9 mouse cellular contexts compared by ENCODE assay signal in genomic region chr11:44156081-44156480, GRCm38 (mm10).
DNase-seq lines count a peak whose midpoint lies in the region; ATAC-seq lines count a peak whose summit lies in the region.
"Had no signal": no experiment of that assay in that cellular context is flagged by ENCODE, and none has a peak within 500 bp of the region (broad histone marks: within the 10 kb centered on the region; RNA-seq: fewer than 3 reads in every experiment).

No protein-coding gene starts in this region.

- H3K27me3 ChIP-seq in lung, embryonic 16.5 days (ENCODE audit: control insufficient read depth, insufficient read depth, low read depth, low read length) = no peaks in the 10 kb centered on the region
- no peaks in the 10 kb centered on the region for H3K27me3 ChIP-seq in forebrain, embryonic 16.5 days (replicated peaks; ENCODE audit: control insufficient read depth, insufficient read depth, low read length)
- no peaks in the 10 kb centered on the region for H3K27me3 ChIP-seq in hindbrain, embryonic 15.5 days
- no peaks in the 10 kb centered on the region for H3K27me3 ChIP-seq in liver, embryonic 11.5 days (replicated peaks; ENCODE audit: control insufficient read depth, insufficient read depth, low read length)

- H3K9ac ChIP-seq in lung, embryonic 16.5 days (ENCODE audit: low read length) = no peak overlapping the region
- no peak overlapping the region for H3K9ac ChIP-seq in forebrain, embryonic 16.5 days (replicated peaks; ENCODE audit: low read depth, low read length)
- no peak overlapping the region for H3K9ac ChIP-seq in hindbrain, embryonic 15.5 days
- H3K9ac ChIP-seq in liver, embryonic 11.5 days (ENCODE audit: low read depth, low read length) = no peak overlapping the region

- H3K9me3 ChIP-seq in lung, embryonic 16.5 days (ENCODE audit: control insufficient read depth, low read length) = no peaks in the 10 kb centered on the region
- H3K9me3 ChIP-seq in forebrain, embryonic 16.5 days (ENCODE audit: control insufficient read depth, low read length) = no peaks in the 10 kb centered on the region
- no peaks in the 10 kb centered on the region for H3K9me3 ChIP-seq in hindbrain, embryonic 15.5 days
- no peaks in the 10 kb centered on the region for H3K9me3 ChIP-seq in liver, embryonic 11.5 days (ENCODE audit: control insufficient read depth, low read length)

- WGBS in lung, embryonic 16.5 days = 12% methylated on average over 5 of the region's 5 CpGs
- WGBS in forebrain, embryonic 16.5 days = 31% methylated on average over 5 of the region's 5 CpGs
- WGBS in hindbrain, embryonic 15.5 days = 45% methylated on average over 5 of the region's 5 CpGs
- 33% methylated on average over 5 of the region's 5 CpGs for WGBS in liver, embryonic 11.5 days

- peak; percentile 87 for ATAC-seq in lung, embryonic 16.5 days (ENCODE audit: low read depth)
- 0 out of 2 replicates have a peak, but pooled peaks have one; percentile 33 for ATAC-seq in forebrain, embryonic 16.5 days
- ATAC-seq in hindbrain, embryonic 15.5 days (ENCODE audit: low FRiP score, low read depth) = peak; percentile 66; the same call in 1 of the 2 replicates
- ATAC-seq in cerebellum, adult (ENCODE audit: insufficient number of reproducible peaks, low FRiP score, low TSS enrichment) = no peak
- ATAC-seq in liver, embryonic 11.5 days (replicated peaks; ENCODE audit: low FRiP score) = no peak

- DNase-seq in lung, adult 18-20 months = no peak
- peak; percentile 3 for DNase-seq in yolk sac, embryonic 10.5 days (ENCODE audit: low spot score)
- no peak for DNase-seq in liver, embryonic 11.5 days (ENCODE audit: low spot score)
- DNase-seq: cerebellum, postnatal 25 days; gastrocnemius, postnatal 25 days had no signal

- H3K4me3 ChIP-seq in lung, embryonic 16.5 days (ENCODE audit: low read length) = no peak overlapping the region
- H3K4me3 ChIP-seq in forebrain, embryonic 16.5 days (replicated peaks; ENCODE audit: low read length) = no peak overlapping the region
- no peak overlapping the region for H3K4me3 ChIP-seq in hindbrain, embryonic 15.5 days
- H3K4me3 ChIP-seq in liver, embryonic 11.5 days (ENCODE audit: low read depth, low read length) = no peak overlapping the region

- H3K4me2 ChIP-seq in lung, embryonic 16.5 days (ENCODE audit: low read depth, low read length) = no peak overlapping the region
- H3K4me2 ChIP-seq in forebrain, embryonic 16.5 days (ENCODE audit: low read length) = no peak overlapping the region
- no peak overlapping the region for H3K4me2 ChIP-seq in hindbrain, embryonic 15.5 days
- no peak overlapping the region for H3K4me2 ChIP-seq in liver, embryonic 11.5 days

- H3K4me1 ChIP-seq in lung, embryonic 16.5 days (replicated peaks; ENCODE audit: control insufficient read depth, insufficient read depth, low read length) = peaks cover 11% of the 10 kb centered on the region; the same call in 1 of the 2 replicates
- no peaks in the 10 kb centered on the region for H3K4me1 ChIP-seq in forebrain, embryonic 16.5 days (replicated peaks; ENCODE audit: control insufficient read depth, insufficient read depth, low read length)
- H3K4me1 ChIP-seq in hindbrain, embryonic 15.5 days (replicated peaks) = peaks cover 12% of the 10 kb centered on the region
- no peaks in the 10 kb centered on the region; the same call in 1 of the 2 replicates for H3K4me1 ChIP-seq in liver, embryonic 11.5 days (replicated peaks; ENCODE audit: control insufficient read depth, insufficient read depth, low read length)

- no peaks in the 10 kb centered on the region for H3K36me3 ChIP-seq in lung, embryonic 16.5 days (ENCODE audit: control insufficient read depth, insufficient read depth, low read length)
- H3K36me3 ChIP-seq in forebrain, embryonic 16.5 days (ENCODE audit: control insufficient read depth, insufficient read depth) = no peaks in the 10 kb centered on the region
- H3K36me3 ChIP-seq in hindbrain, embryonic 15.5 days = no peaks in the 10 kb centered on the region
- no peaks in the 10 kb centered on the region for H3K36me3 ChIP-seq in liver, embryonic 11.5 days (ENCODE audit: control insufficient read depth, insufficient read depth, low read length)

- peak overlapping the region; percentile 77 for H3K27ac ChIP-seq in lung, embryonic 16.5 days (ENCODE audit: low read length)
- H3K27ac ChIP-seq in forebrain, embryonic 16.5 days (ENCODE audit: low read length) = no peak overlapping the region
- H3K27ac ChIP-seq in hindbrain, embryonic 15.5 days (replicated peaks) = no peak overlapping the region
- H3K27ac ChIP-seq in liver, embryonic 11.5 days (ENCODE audit: low read depth, low read length) = no peak overlapping the region

Comparison
In these comparisons a context has a peak if more than half of its experiments do, and no peak if none do; other contexts are left out.
1. ATAC-seq: peak in lung, embryonic 16.5 days (single experiment), forebrain, embryonic 16.5 days (single experiment) and hindbrain, embryonic 15.5 days (single experiment); none in cerebellum, adult (single experiment) and liver, embryonic 11.5 days (single experiment).